Mouse (Mus musculus): ENCODE data around the gene Anxa4.

DNA sequence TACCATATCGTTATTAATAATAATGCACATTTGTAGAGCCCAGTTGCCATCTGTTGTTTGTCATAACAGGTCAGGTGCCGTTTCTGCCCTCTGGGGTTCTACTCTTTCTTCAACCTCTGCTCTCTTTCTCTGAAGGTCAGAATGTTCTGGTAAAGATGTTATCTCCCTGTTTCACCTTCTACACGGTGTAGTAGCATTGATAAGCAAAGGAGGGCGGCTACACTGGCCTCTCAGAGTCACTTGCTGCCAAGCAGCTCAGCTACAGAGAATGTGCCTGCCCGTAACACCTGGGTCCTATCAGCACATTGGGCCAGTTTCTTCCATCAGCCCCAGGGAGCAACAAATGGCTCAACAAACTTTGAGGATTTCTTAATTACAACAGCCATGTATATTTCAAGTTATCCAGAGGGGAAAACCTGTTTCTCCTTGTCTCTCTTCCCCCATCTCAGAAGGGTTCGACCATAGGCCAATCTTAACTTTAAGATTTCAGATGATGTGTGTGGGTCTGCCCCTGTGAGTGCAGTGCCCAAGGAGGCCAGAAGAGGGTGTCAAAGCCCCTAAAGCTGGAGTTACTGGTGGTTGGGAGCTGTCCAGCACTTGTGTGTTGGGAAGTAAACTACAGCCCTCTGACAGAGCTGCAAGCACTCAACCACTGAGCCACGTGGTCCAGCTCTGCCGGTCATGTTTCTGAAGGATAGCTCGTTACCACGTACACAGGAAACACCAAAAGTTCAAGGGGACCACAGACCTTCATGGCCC lies 39.1 kb downstream of the Anxa4 start:
- TF ChIP-seq CTCF (IDR thresholded peaks at IDR 0.05) (peak; percentile 42), EP300 (IDR thresholded peaks at IDR 0.05) (no peak)
